Mouse (Mus musculus) olfactory bulb, adult 2 months (tissue): Measurements from ENCODE around the gene Gria2.

ENCODE experiments used
- CTCF ChIP-seq: fragments of 200-500 bp; IDR thresholded peaks from 2 replicates; pipeline ENCODE4 v1.5.1; 2012; ENCODE audit warnings: low read depth, mild to moderate bottlenecking, low read length, moderate library complexity; ENCODE audit not compliant: insufficient read depth
- POLR2A ChIP-seq: fragments of 200-500 bp; IDR thresholded peaks from 2 replicates; pipeline ENCODE4 v1.6.1; 2012; ENCODE audit warnings: mild to moderate bottlenecking, low read depth, low read length, moderate library complexity; ENCODE audit not compliant: insufficient read depth

DNA sequence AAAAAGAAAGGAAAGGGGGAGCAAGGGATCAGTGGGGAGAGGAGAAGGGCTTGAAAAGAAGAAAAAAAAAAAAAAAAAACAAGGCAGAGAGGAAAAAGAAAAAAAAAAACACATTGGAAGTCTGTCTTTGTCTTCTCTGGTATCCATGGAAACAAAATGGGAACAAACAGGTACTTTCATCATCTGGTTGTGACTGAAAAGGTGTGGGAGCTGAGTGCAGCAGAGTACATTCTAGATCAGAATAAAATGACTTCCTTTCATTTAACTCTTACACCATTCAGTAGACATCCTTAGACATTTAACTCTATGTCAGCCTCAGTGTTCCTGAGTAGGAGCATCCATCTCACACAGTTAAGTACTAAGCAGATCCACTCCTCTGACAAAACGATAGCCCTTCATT is 4.7 kb downstream of the Gria2 start:
- TF ChIP-seq CTCF (no peak), POLR2A (no peak)
